Mouse (Mus musculus): ENCODE data around the gene Cyp2w1.

- TF ChIP-seq CTCF (IDR thresholded peaks at IDR 0.05; ENCODE audit: low read depth) (no peak), EP300 (IDR thresholded peaks at IDR 0.05; ENCODE audit: low read depth) (no peak)
Observed at GRCm38 (mm10) chr5:139316982-139317675, 35.3 kb upstream of the Cyp2w1 start.

All from liver, postnatal 0 days (tissue).